Mouse (Mus musculus): ENCODE measurements at regions not wholly inside any gene's neighbourhood (a gene's known extent, or its start where the extent isn't known, plus 50 kb on each side); places are given as distances from the start of the nearest gene placed in this dataset.

DNA sequence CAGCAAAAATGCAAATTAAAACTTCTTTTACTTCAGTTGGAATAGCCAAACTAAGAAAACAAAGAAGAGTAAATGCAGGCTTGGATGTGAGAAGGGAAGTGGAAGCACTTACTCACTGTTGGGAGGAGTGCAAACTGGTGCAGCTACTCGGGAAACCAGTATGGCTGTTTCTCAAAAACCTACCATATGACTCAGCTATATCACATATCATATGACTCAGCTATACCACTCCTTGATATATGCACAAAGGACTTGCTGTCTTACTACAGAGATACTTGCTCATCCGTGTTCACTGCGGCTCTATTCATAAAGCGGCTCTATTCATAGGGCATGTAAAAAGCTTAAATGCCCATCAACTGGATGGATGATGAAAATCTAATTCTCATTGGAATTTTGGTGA is 59.5 kb upstream of the Fam19a1 start:
- Histone ChIP-seq H3K36me3 (no peaks in the 10 kb centered on the region), H3K9me3 (no peaks in the 10 kb centered on the region), H3K4me1 (no peaks in the 10 kb centered on the region), H3K4me3 (no peak overlapping the region), H3K9ac (no peak overlapping the region), H3K27me3 (no peaks in the 10 kb centered on the region), H3K27ac (no peak overlapping the region), H3K4me2 (no peak overlapping the region)
- ATAC-seq (ENCODE audit: insufficient number of reproducible peaks, insufficient read depth, low FRiP score, low TSS enrichment, low read depth), result no peak
- 86% methylated on average over 4 of the region's 4 CpGs for WGBS

DNA sequence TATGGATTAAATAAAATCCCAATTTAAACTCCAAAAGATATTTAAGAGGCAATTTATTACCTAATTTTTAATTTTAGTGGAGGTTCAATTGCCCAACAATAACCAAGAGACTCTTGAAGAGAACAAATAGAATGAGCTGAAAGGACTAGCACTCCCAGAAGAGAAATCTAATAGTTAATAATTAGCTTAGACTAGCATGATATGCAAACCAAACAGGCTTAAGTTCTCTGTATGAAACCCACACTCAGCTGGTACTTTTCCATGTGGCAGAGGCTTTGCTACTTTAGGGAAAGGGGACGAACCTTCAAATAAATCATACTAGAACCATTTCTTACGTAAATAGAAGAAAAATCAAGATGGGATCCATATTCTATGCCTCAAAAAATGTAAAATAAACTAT is 55.9 kb upstream of the Fam19a1 start:
- Histone ChIP-seq H3K4me2 (no peak overlapping the region), H3K36me3 (no peaks in the 10 kb centered on the region), H3K9me3 (no peaks in the 10 kb centered on the region), H3K27me3 (no peaks in the 10 kb centered on the region), H3K27ac (no peak overlapping the region), H3K4me1 (no peaks in the 10 kb centered on the region), H3K9ac (no peak overlapping the region), H3K4me3 (no peak overlapping the region)
- ATAC-seq (ENCODE audit: insufficient number of reproducible peaks, insufficient read depth, low FRiP score, low TSS enrichment, low read depth), result no peak
- WGBS, result 89% methylated on average over 2 of the region's 2 CpGs

DNA sequence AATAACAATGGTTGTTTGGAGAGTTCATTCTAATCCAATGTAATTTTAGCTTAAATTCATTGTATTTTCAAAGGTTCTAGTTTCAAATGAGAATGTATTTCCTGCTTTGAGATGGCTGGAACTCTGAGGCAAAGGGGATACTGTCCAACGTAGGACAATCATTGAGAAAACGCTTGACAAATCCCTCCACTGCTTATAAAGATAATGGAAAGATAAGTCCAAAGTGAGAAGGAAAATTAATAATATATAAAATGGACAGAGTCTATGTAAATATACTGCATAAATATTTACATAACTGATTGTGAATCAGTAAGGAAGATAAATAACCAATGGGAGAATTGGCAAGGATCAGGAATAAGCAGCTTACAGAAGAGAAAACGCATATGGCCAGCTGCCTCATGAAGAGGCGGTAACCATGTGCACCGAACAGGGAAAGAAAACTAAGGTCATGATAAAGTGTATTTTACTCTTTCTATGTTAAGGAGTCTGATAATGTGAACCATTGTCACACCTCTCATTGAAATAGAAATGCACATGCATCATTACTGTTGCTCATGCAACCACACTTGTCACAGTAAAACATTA is 55.3 kb upstream of the Fam19a1 start:
- Histone ChIP-seq H3K36me3 (no peaks in the 10 kb centered on the region), H3K4me1 (no peaks in the 10 kb centered on the region), H3K9ac (no peak overlapping the region), H3K27ac (no peak overlapping the region), H3K4me3 (no peak overlapping the region), H3K27me3 (no peaks in the 10 kb centered on the region), H3K9me3 (no peaks in the 10 kb centered on the region), H3K4me2 (no peak overlapping the region)
- no peak for ATAC-seq (ENCODE audit: insufficient number of reproducible peaks, insufficient read depth, low FRiP score, low TSS enrichment, low read depth)
- WGBS, result 89% methylated on average over 5 of the region's 5 CpGs

DNA sequence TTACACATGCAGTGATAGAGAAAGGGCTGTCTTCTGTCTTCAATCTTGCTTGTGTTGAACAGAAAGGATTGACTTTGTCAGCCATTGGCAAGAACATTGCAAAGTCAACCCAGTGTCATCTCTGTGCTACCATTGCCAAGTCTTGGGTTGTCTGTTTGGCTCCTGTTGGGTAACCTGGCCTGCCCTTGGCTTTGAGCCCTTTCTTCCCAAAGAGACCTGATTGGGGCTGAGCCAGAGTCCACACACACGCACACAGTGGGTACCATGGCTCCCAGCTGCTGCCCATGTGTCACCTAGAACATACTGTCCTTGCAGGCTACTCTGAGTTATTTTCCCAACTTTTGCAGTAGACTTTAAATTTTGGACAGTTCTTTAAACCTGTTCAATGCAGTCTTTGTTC is 51.0 kb upstream of the Fam19a1 start:
- H3K9me3 ChIP-seq, result no peaks in the 10 kb centered on the region
- H3K4me3 ChIP-seq, result no peak overlapping the region
- no peaks in the 10 kb centered on the region for H3K27me3 ChIP-seq
- no peaks in the 10 kb centered on the region for H3K4me1 ChIP-seq
- H3K36me3 ChIP-seq, result no peaks in the 10 kb centered on the region
- no peak overlapping the region for H3K4me2 ChIP-seq
- no peak overlapping the region for H3K9ac ChIP-seq
- 82% methylated on average over 1 of the region's 1 CpGs for WGBS
- ATAC-seq (ENCODE audit: insufficient number of reproducible peaks, insufficient read depth, low FRiP score, low TSS enrichment, low read depth), result no peak
- no peak overlapping the region for H3K27ac ChIP-seq
